Mouse (Mus musculus) ES-E14 (cell line): ENCODE results near the gene Exoc5. TPM values are rescaled to one million over a fixed set of nuclear protein-coding genes. Genes with fewer than 3 reads are reported as not detected.

Source experiments
- DNase-seq: peaks from one replicate; pipeline ENCODE4 v3.0.0-alpha.2; 2013; ENCODE audit warnings: low read depth, low spot score
- H3K27ac ChIP-seq: 2 replicates; pipeline ENCODE4 v1.5.1; 2012; ENCODE audit warnings: low read depth, mild to moderate bottlenecking, low read length, moderate library complexity, mixed read lengths; ENCODE audit not compliant: poor library complexity, insufficient read depth, severe bottlenecking
- H3K36me3 ChIP-seq: 2 replicates; pipeline ENCODE4 v1.6.1; 2012; ENCODE audit warnings: mild to moderate bottlenecking, low read length, moderate library complexity, mixed read lengths; ENCODE audit not compliant: control insufficient read depth, poor library complexity, insufficient read depth, severe bottlenecking
- H3K4me1 ChIP-seq, 2 experiments: fragments of 150-350 bp in 1 of 2; sonication (generic) in 1 of 2; 2 replicates each; pipeline ENCODE4 v1.6.1; 2012; ENCODE audit warnings: low read length in 2 of 2, mild to moderate bottlenecking in 1 of 2, mixed read lengths in 1 of 2; ENCODE audit not compliant: control insufficient read depth in 2 of 2, insufficient read depth in 2 of 2, poor library complexity in 1 of 2
- H3K4me3 ChIP-seq, 2 experiments: fragments of 150-350 bp in 1 of 2; sonication (generic) in 1 of 2; 2 replicates each; pipeline ENCODE4 v1.5.1; 2012; ENCODE audit warnings: low read length in 2 of 2, low read depth in 1 of 2, mild to moderate bottlenecking in 1 of 2, mixed read lengths in 1 of 2; ENCODE audit not compliant: insufficient read depth in 1 of 2, poor library complexity in 1 of 2, severe bottlenecking in 1 of 2
- H3K9ac ChIP-seq: 2 replicates; pipeline ENCODE4 v1.6.1; 2012; ENCODE audit warnings: low read depth, mild to moderate bottlenecking, low read length, mixed read lengths; ENCODE audit not compliant: poor library complexity, insufficient read depth, severe bottlenecking
- H3K9me3 ChIP-seq: fragments of 150-350 bp; sonication (generic); 2 replicates; pipeline ENCODE4 v1.6.1; 2012; ENCODE audit warnings: low read depth, mild to moderate bottlenecking, low read length; ENCODE audit not compliant: control insufficient read depth, insufficient read depth
- CHD2 ChIP-seq: IDR thresholded peaks from 2 replicates; pipeline ENCODE4 v1.6.1; 2014; ENCODE audit warnings: mild to moderate bottlenecking, low read depth, low read length, inconsistent platforms
- HCFC1 ChIP-seq: IDR thresholded peaks from 2 replicates; pipeline ENCODE4 v1.6.1; 2012; ENCODE audit warnings: low read length, inconsistent platforms, borderline replicate concordance; ENCODE audit not compliant: insufficient read depth
- MAFK ChIP-seq: IDR thresholded peaks from 2 replicates; pipeline ENCODE4 v1.6.1; 2014; ENCODE audit warnings: mild to moderate bottlenecking, low read depth, low read length, inconsistent platforms; ENCODE audit not compliant: insufficient read depth
- ZC3H11A ChIP-seq: IDR thresholded peaks from 2 replicates; pipeline ENCODE4 v1.6.1; 2012; ENCODE audit warnings: low read depth, mild to moderate bottlenecking, inconsistent platforms, low read length, borderline replicate concordance
- ZNF384 ChIP-seq: IDR thresholded peaks from 2 replicates; pipeline ENCODE4 v1.6.1; 2012; ENCODE audit warnings: low read depth, low read length, inconsistent platforms
- in situ Hi-C, 2 experiments: fragments of 600-800 bp; cut with MboI; formaldehyde crosslinking; loops; one replicate each; pipeline ENCODE4 v1.15.1; 2025; ENCODE audit warnings: low sequenced_read_pairs in 2 of 2, inconsistent platforms in 1 of 2; ENCODE audit not compliant: unreplicated experiment in 2 of 2
- total RNA-seq: library from RNA; depleted of rRNA; stranded (reverse); fragments of 300-350 nt; gene quantifications from 2 replicates; pipeline ENCODE4 v1.2.3, GENCODE M21; 2012

Gene Exoc5
- total RNA-seq, 1 experiment = 21.2 TPM

- H3K4me1 ChIP-seq = no peaks in the 10 kb centered on the region
- TF ChIP-seq ZC3H11A (no peak), CHD2 (no peak), MAFK (no peak), ZNF384 (no peak), HCFC1 (no peak)
- no peaks in the 10 kb centered on the region for H3K9me3 ChIP-seq
- H3K4me3 ChIP-seq = no peak overlapping the region
- DNase-seq = no peak
- in situ Hi-C loops = no loop called here
- H3K36me3 ChIP-seq = no peaks in the 10 kb centered on the region
- no peak overlapping the region for H3K27ac ChIP-seq
- no peak overlapping the region for H3K9ac ChIP-seq
Measured at GRCm38 (mm10) chr14:49072837-49073236, 6.4 kb upstream of the Exoc5 start.

GRCm38 (mm10) chr14:49065529-49066273 lies 752 bp downstream of the Exoc5 start, which contains the start of gene Ap5m1:
Ap5m1 (plus strand) TSS chr14:49066097.
- Histone ChIP-seq H3K9me3 (no peaks in the 10 kb centered on the region), H3K4me1 (peaks cover 0 to 8% of the 10 kb centered on the region in 2 experiments; a peak in 2 of 4 replicates), H3K36me3 (no peaks in the 10 kb centered on the region), H3K4me3 (peak within 1 kb of the TSS; percentile 95 to 97), H3K27ac (peak within 1 kb of the TSS; percentile 90), H3K9ac (peak within 1 kb of the TSS; percentile 97)
- DNase-seq = no peak
- in situ Hi-C loops = no loop called here
- TF ChIP-seq ZC3H11A (no peak), MAFK (no peak), HCFC1 (no peak), ZNF384 (no peak), CHD2 (no peak)

GRCm38 (mm10) chr14:49063838-49064237 lies 2.6 kb downstream of the Exoc5 start:
- peaks cover 0 to 8% of the 10 kb centered on the region in 2 experiments; a peak in 2 of 4 replicates for H3K4me1 ChIP-seq
- H3K27ac ChIP-seq = no peak overlapping the region
- no peak overlapping the region for H3K4me3 ChIP-seq
- in situ Hi-C loops = no loop called here
- H3K9me3 ChIP-seq = no peaks in the 10 kb centered on the region
- H3K9ac ChIP-seq = no peak overlapping the region
- no peaks in the 10 kb centered on the region for H3K36me3 ChIP-seq
- DNase-seq = no peak
- no peak for TF ChIP-seq ZC3H11A

GRCm38 (mm10) chr14:49049492-49049891 lies 17.0 kb downstream of the Exoc5 start:
- Histone ChIP-seq H3K9ac (no peak overlapping the region), H3K4me3 (no peak overlapping the region), H3K4me1 (no peaks in the 10 kb centered on the region), H3K9me3 (no peaks in the 10 kb centered on the region), H3K36me3 (no peaks in the 10 kb centered on the region), H3K27ac (no peak overlapping the region)
- DNase-seq = no peak
- TF ChIP-seq ZC3H11A (no peak), CHD2 (no peak), MAFK (no peak), HCFC1 (no peak), ZNF384 (no peak)
- in situ Hi-C loops = no loop called here
